In genomic region chr10:83251377-83251776, GRCm38 (mm10) we compare ENCODE assay signal across 11 mouse cellular contexts.
DNase-seq lines count a peak whose midpoint lies in the region; ATAC-seq and TF ChIP-seq lines count a peak whose summit lies in the region.
"Had no signal": no experiment of that assay in that cellular context is flagged by ENCODE, and none has a peak within 500 bp of the region (broad histone marks: within the 10 kb centered on the region; RNA-seq: fewer than 3 reads in every experiment).

No protein-coding gene starts in this region.

- POLR2A ChIA-PET in Patski (lab: Charles Lee), result interaction anchor here (0.6 kb wide), 1 partner anchor 475 kb away, joined by 5 read pairs; no protein-coding TSS in a partner anchor

- peak; percentile 71 for TF ChIP-seq CTCF in layer of hippocampus, adult 2 months (conservative IDR thresholded peaks at IDR 0.05)
- TF ChIP-seq CTCF in Patski (IDR thresholded peaks at IDR 0.05), result peak; percentile 80

- CTCF ChIA-PET in Patski (lab: Charles Lee), result interaction anchor here (0.7 to 1.6 kb wide), 4 partner anchors 8 to 102 kb away, joined by 3 to 4 read pairs (median 3); no protein-coding TSS in a partner anchor

- peak; percentile 34 for DNase-seq in CD4-positive, CD25-positive, alpha-beta regulatory T cell, adult 2 months (ENCODE audit: low read depth, low spot score)
- no peak for DNase-seq in layer of hippocampus, adult 2 months (ENCODE audit: low spot score in 2 of 2)
- DNase-seq in layer of hippocampus, adult 9-11 months, result no peak
- DNase-seq in Patski (ENCODE audit: low read depth, low spot score), result no peak
- DNase-seq in lung, postnatal 36 days, result peak; percentile 17
- DNase-seq in left cerebral cortex, adult 8-10 months (ENCODE audit: low spot score in 2 of 2), result no peak
- DNase-seq: heart, postnatal 10 days had no signal

- no peak overlapping the region for H3K27ac ChIP-seq in layer of hippocampus, adult 2 months
- H3K27ac ChIP-seq: embryonic facial prominence, embryonic 12.5 days; macrophage had no signal

- H3K4me3 ChIP-seq in layer of hippocampus, adult 2 months, result no peak overlapping the region
- H3K4me3 ChIP-seq: embryonic facial prominence, embryonic 12.5 days had no signal

- no peaks in the 10 kb centered on the region for H3K27me3 ChIP-seq in Patski
- H3K27me3 ChIP-seq: embryonic facial prominence, embryonic 12.5 days had no signal

- in situ Hi-C loops in Patski (cut with MboI; ENCODE audit: low pct_unique_long_range_greater_than_20kb), result no loop called here

- ATAC-seq in CD4-positive, CD25-positive, alpha-beta regulatory T cell, adult 4 months, result no peak
- ATAC-seq in Patski, result no peak
- no peak for ATAC-seq in monocyte, adult 5-6 weeks (replicated peaks; ENCODE audit: insufficient number of reproducible peaks, low FRiP score, low TSS enrichment, poor library complexity, severe bottlenecking)

Comparison
In these comparisons a context has a peak if more than half of its experiments do, and no peak if none do; other contexts are left out.
1. DNase-seq: peak in CD4-positive, CD25-positive, alpha-beta regulatory T cell, adult 2 months (single experiment) and lung, postnatal 36 days (single experiment); none in layer of hippocampus, adult 2 months (0 of 2), layer of hippocampus, adult 9-11 months (single experiment), Patski (single experiment) and left cerebral cortex, adult 8-10 months (0 of 2).